Mouse (Mus musculus): ENCODE results near the gene Dnah1. TPM values are rescaled to one million over a fixed set of nuclear protein-coding genes. Genes with fewer than 3 reads are reported as not detected.

Gene Dnah1
- total and polyA plus RNA-seq, 3 experiments: 0.04 to 0.11 TPM; not detected in 1

- TF ChIP-seq MAX (IDR thresholded peaks at IDR 0.05; ENCODE audit: low read length) (peak; percentile 42; the same call in 1 of the 2 replicates), ZMIZ1 (IDR thresholded peaks at IDR 0.05; ENCODE audit: low read depth, low read length) (peak; percentile 85; the same call in 1 of the 2 replicates), TBP (IDR thresholded peaks at IDR 0.05; ENCODE audit: low read depth, low read length) (peak; percentile 82), POLR2A (IDR thresholded peaks at IDR 0.05; ENCODE audit: control insufficient read depth in 1 of 2, insufficient read depth in 1 of 2, low read depth in 1 of 2, low read length in 2 of 2, poor library complexity in 1 of 2) (peak; percentile 89 to 96), MYC (IDR thresholded peaks at IDR 0.05; ENCODE audit: low read depth, low read length) (no peak), ZKSCAN1 (IDR thresholded peaks at IDR 0.05; ENCODE audit: low read depth, low read length) (no peak), ETS1 (IDR thresholded peaks at IDR 0.05; ENCODE audit: low read depth, low read length) (no peak)
Observed at GRCm38 (mm10) chr14:31336369-31337155, 12.9 kb upstream of the Dnah1 start, which contains the start of gene Capn7 (continued).

DNA sequence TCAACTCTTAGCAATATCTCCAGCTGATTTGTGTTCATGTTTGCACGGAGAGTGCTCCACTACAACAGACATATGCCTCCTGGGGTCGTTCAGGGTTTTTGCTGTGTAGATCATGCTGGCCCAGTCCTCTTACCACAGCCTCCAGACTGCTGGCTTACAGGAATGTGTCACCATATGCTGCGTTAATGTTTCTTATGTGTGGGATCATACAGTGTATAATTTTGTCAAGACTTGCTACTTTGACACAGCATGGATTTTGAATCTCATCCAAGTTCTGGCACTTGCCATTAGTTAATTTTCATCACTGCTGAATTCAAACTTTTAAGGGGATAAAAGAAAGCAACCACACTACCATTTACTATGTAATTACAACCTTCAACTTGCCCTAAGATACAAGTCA lies 12.1 kb upstream of the Dnah1 start:
- H3K27ac ChIP-seq (ENCODE audit: control insufficient read depth, low read depth, low read length): no peak overlapping the region
- TF ChIP-seq MYC (IDR thresholded peaks at IDR 0.05; ENCODE audit: low read depth, low read length) (no peak), BHLHE40 (IDR thresholded peaks at IDR 0.05; ENCODE audit: borderline replicate concordance, low read depth, low read length) (no peak), GABPA (IDR thresholded peaks at IDR 0.05; ENCODE audit: low read depth, low read length) (no peak), NELFE (IDR thresholded peaks at IDR 0.05; ENCODE audit: low read depth, low read length) (no peak), USF2 (IDR thresholded peaks at IDR 0.05; ENCODE audit: borderline replicate concordance in 1 of 2, insufficient read depth in 1 of 2, low read depth in 1 of 2, low read length in 2 of 2) (no peak), E2F4 (IDR thresholded peaks at IDR 0.05; ENCODE audit: borderline replicate concordance, low read depth, low read length) (no peak), ZC3H11A (IDR thresholded peaks at IDR 0.05; ENCODE audit: low read depth, low read length) (no peak), NRF1 (IDR thresholded peaks at IDR 0.05; ENCODE audit: insufficient read depth, low read depth, low read length, poor library complexity, severe bottlenecking) (no peak), ZKSCAN1 (IDR thresholded peaks at IDR 0.05; ENCODE audit: low read depth, low read length) (no peak), POLR2A (IDR thresholded peaks at IDR 0.05; ENCODE audit: control insufficient read depth in 1 of 2, insufficient read depth in 1 of 2, low read depth in 1 of 2, low read length in 2 of 2, poor library complexity in 1 of 2) (no peak), JUND (IDR thresholded peaks at IDR 0.05; ENCODE audit: low read depth, low read length) (no peak)
- H3K79me2 ChIP-seq (ENCODE audit: control insufficient read depth, insufficient read depth, low read length, poor library complexity): peaks cover 18% of the 10 kb centered on the region
- peaks cover 3 to 9% of the 10 kb centered on the region in 2 experiments; a peak in 3 of 4 replicates for H3K36me3 ChIP-seq (ENCODE audit: control insufficient read depth in 1 of 2, insufficient read depth in 2 of 2, low read length in 2 of 2)
- H3K4me3 ChIP-seq (ENCODE audit: control insufficient read depth in 1 of 2, insufficient read depth in 1 of 2, low read depth in 2 of 2, low read length in 2 of 2): peak overlapping the region; percentile 45 to 72
- peak overlapping the region; percentile 56 for H3K9ac ChIP-seq (ENCODE audit: control insufficient read depth, low read depth, low read length, poor library complexity, severe bottlenecking)
- peaks cover 2 to 5% of the 10 kb centered on the region in 2 experiments; a peak in 1 of 4 replicates for H3K4me1 ChIP-seq (ENCODE audit: control insufficient read depth in 1 of 2, insufficient read depth in 2 of 2, low read length in 2 of 2)
- H3K9me3 ChIP-seq (replicated peaks; ENCODE audit: insufficient read depth, low read length): no peaks in the 10 kb centered on the region
- H3K27me3 ChIP-seq (ENCODE audit: control insufficient read depth in 1 of 2, insufficient read depth in 2 of 2, low read length in 2 of 2): no peaks in the 10 kb centered on the region
- DNase-seq (ENCODE audit: low read depth, low spot score): no peak

GRCm38 (mm10) chr14:31330957-31331356 lies 7.3 kb upstream of the Dnah1 start:
- Histone ChIP-seq H3K9ac (ENCODE audit: control insufficient read depth, low read depth, low read length, poor library complexity, severe bottlenecking) (no peak overlapping the region), H3K36me3 (ENCODE audit: control insufficient read depth in 1 of 2, insufficient read depth in 2 of 2, low read length in 2 of 2) (peaks cover 0 to 2% of the 10 kb centered on the region in 2 experiments; a peak in 1 of 4 replicates), H3K4me1 (ENCODE audit: control insufficient read depth in 1 of 2, insufficient read depth in 2 of 2, low read length in 2 of 2) (peaks cover 0 to 2% of the 10 kb centered on the region in 2 experiments; a peak in 1 of 4 replicates), H3K4me3 (ENCODE audit: control insufficient read depth in 1 of 2, insufficient read depth in 1 of 2, low read depth in 2 of 2, low read length in 2 of 2) (no peak overlapping the region), H3K9me3 (replicated peaks; ENCODE audit: insufficient read depth, low read length) (no peaks in the 10 kb centered on the region), H3K79me2 (ENCODE audit: control insufficient read depth, insufficient read depth, low read length, poor library complexity) (no peaks in the 10 kb centered on the region), H3K27ac (ENCODE audit: control insufficient read depth, low read depth, low read length) (no peak overlapping the region), H3K27me3 (ENCODE audit: control insufficient read depth in 1 of 2, insufficient read depth in 2 of 2, low read length in 2 of 2) (no peaks in the 10 kb centered on the region)
- DNase-seq (ENCODE audit: low read depth, low spot score): no peak
- TF ChIP-seq ETS1 (IDR thresholded peaks at IDR 0.05; ENCODE audit: low read depth, low read length) (no peak), BHLHE40 (IDR thresholded peaks at IDR 0.05; ENCODE audit: borderline replicate concordance, low read depth, low read length) (no peak), KAT2A (conservative IDR thresholded peaks at IDR 0.05; ENCODE audit: low read depth, low read length) (no peak), HCFC1 (IDR thresholded peaks at IDR 0.05; ENCODE audit: low read depth, low read length) (no peak), GABPA (IDR thresholded peaks at IDR 0.05; ENCODE audit: low read depth, low read length) (no peak), CHD1 (IDR thresholded peaks at IDR 0.05; ENCODE audit: low read depth, low read length) (no peak), MYB (IDR thresholded peaks at IDR 0.05; ENCODE audit: low read depth, low read length) (no peak), POLR2A (IDR thresholded peaks at IDR 0.05; ENCODE audit: control insufficient read depth in 1 of 2, insufficient read depth in 1 of 2, low read depth in 1 of 2, low read length in 2 of 2, poor library complexity in 1 of 2) (no peak), MAX (IDR thresholded peaks at IDR 0.05; ENCODE audit: low read length) (no peak), CTCF (IDR thresholded peaks at IDR 0.05 in 2 of 3, conservative IDR thresholded peaks at IDR 0.05 in 1 of 3; ENCODE audit: control insufficient read depth in 1 of 3, insufficient read depth in 1 of 3, low read depth in 2 of 3, low read length in 3 of 3, poor library complexity in 1 of 3, severe bottlenecking in 1 of 3) (no peak), E2F4 (IDR thresholded peaks at IDR 0.05; ENCODE audit: borderline replicate concordance, low read depth, low read length) (no peak), SMC3 (IDR thresholded peaks at IDR 0.05; ENCODE audit: low read depth, low read length) (no peak), ZC3H11A (IDR thresholded peaks at IDR 0.05; ENCODE audit: low read depth, low read length) (no peak), ZMIZ1 (IDR thresholded peaks at IDR 0.05; ENCODE audit: low read depth, low read length) (no peak)
